7 mouse cellular contexts compared by ENCODE assay signal in the genomic region with DNA sequence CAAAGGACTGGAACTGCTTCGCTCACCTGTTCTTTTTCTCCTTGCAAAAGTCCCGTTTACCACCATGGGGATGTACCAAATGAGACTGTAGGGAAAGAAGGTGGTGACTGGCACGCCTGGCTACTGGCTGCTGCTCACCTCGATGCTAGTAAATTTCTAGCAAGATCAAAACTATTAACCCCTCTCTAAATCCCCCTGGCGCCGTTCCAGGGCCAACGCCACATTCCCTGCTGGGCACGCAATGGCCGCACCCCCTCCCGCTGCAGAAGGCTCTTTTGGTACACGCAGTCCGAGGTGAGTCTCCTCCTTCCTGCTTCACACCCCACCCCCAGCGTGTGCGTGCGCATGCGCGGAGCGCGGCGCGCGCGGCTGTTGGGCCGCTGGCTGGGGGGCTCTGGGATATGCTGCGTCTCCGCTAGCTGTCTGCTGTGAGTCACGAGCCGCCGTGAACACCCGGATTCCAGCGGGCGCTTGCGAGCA. TPM values are rescaled to one million over a fixed set of nuclear protein-coding genes. Genes with fewer than 3 reads are reported as not detected.
DNase-seq lines count a peak whose midpoint lies in the region; ATAC-seq lines count a peak whose summit lies in the region.

No protein-coding gene starts in this region.

- H3K4me1 ChIP-seq in embryonic facial prominence, embryonic 11.5 days (ENCODE audit: control insufficient read depth, insufficient read depth, low read length): no peaks in the 10 kb centered on the region
- 0 out of 2 replicates have a peak, but pooled peaks cover 7% of the 10 kb centered on the region for H3K4me1 ChIP-seq in limb, embryonic 10.5 days
- H3K4me1 ChIP-seq in midbrain, embryonic 12.5 days: peaks cover 8% of the 10 kb centered on the region

- no peaks in the 10 kb centered on the region for H3K27me3 ChIP-seq in embryonic facial prominence, embryonic 11.5 days (ENCODE audit: control insufficient read depth, insufficient read depth, low read length)
- no peaks in the 10 kb centered on the region for H3K27me3 ChIP-seq in limb, embryonic 10.5 days (ENCODE audit: low read depth, poor library complexity, severe bottlenecking)
- H3K27me3 ChIP-seq in midbrain, embryonic 12.5 days: no peaks in the 10 kb centered on the region

- H3K27ac ChIP-seq in embryonic facial prominence, embryonic 11.5 days (replicated peaks; ENCODE audit: low read depth, low read length): peak overlapping the region; percentile 89
- H3K27ac ChIP-seq in limb, embryonic 10.5 days: peak overlapping the region; percentile 94
- peak overlapping the region; percentile 97 for H3K27ac ChIP-seq in midbrain, embryonic 12.5 days (replicated peaks)

- 13% methylated on average over 31 of the region's 33 CpGs for WGBS in embryonic facial prominence, embryonic 11.5 days
- WGBS in limb, embryonic 10.5 days: 14% methylated on average over 21 of the region's 33 CpGs
- 26% methylated on average over 28 of the region's 33 CpGs for WGBS in midbrain, embryonic 12.5 days

- DNase-seq in adrenal gland, postnatal 14 days: peak; percentile 89
- peak; percentile 82 for DNase-seq in embryonic facial prominence, embryonic 11.5 days (ENCODE audit: low spot score)
- peak; percentile 99 for DNase-seq in heart, adult 11 months
- peak; percentile 84 for DNase-seq in kidney, adult 18-20 months
- peak; percentile 84 for DNase-seq in limb, embryonic 10.5 days (ENCODE audit: low spot score)
- DNase-seq in skeletal muscle tissue, adult 2 months (ENCODE audit: low read depth, low spot score): peak; percentile 84

- H3K36me3 ChIP-seq in embryonic facial prominence, embryonic 11.5 days (replicated peaks; ENCODE audit: control insufficient read depth, insufficient read depth, low read depth, low read length): no peaks in the 10 kb centered on the region
- H3K36me3 ChIP-seq in limb, embryonic 10.5 days: peaks cover 28% of the 10 kb centered on the region
- peaks cover 6% of the 10 kb centered on the region for H3K36me3 ChIP-seq in midbrain, embryonic 12.5 days

- peak overlapping the region; percentile 79 for H3K9ac ChIP-seq in embryonic facial prominence, embryonic 11.5 days (replicated peaks; ENCODE audit: low read length)
- peak overlapping the region; percentile 75 for H3K9ac ChIP-seq in midbrain, embryonic 12.5 days (replicated peaks)

- peak overlapping the region; percentile 56 for H3K4me2 ChIP-seq in embryonic facial prominence, embryonic 11.5 days (ENCODE audit: low read depth, low read length)
- H3K4me2 ChIP-seq in midbrain, embryonic 12.5 days (replicated peaks): peak overlapping the region; percentile 62

- ATAC-seq in embryonic facial prominence, embryonic 11.5 days (replicated peaks; ENCODE audit: insufficient number of reproducible peaks, low FRiP score, low TSS enrichment, low read depth): peak; percentile 92
- ATAC-seq in midbrain, embryonic 12.5 days (ENCODE audit: low FRiP score, low read depth): peak; percentile 93

- H3K9me3 ChIP-seq in embryonic facial prominence, embryonic 11.5 days (replicated peaks; ENCODE audit: control insufficient read depth, low read length): no peaks in the 10 kb centered on the region
- H3K9me3 ChIP-seq in limb, embryonic 10.5 days (replicated peaks): no peaks in the 10 kb centered on the region
- no peaks in the 10 kb centered on the region for H3K9me3 ChIP-seq in midbrain, embryonic 12.5 days

- H3K4me3 ChIP-seq in embryonic facial prominence, embryonic 11.5 days (ENCODE audit: low read depth, low read length): peak overlapping the region; percentile 65
- H3K4me3 ChIP-seq in limb, embryonic 10.5 days: peak overlapping the region; percentile 68
- H3K4me3 ChIP-seq in midbrain, embryonic 12.5 days: peak overlapping the region; percentile 68

RNA-seq across cellular contexts. Expression of a gene that starts 0.4 kb away (rescaled TPM):
- total RNA-seq in adrenal gland, postnatal 14 days (2021): 164 and 183 TPM in 2 replicates
- 88.8 and 97.1 TPM in 2 replicates for polyA plus RNA-seq in embryonic facial prominence, embryonic 11.5 days (2014; fragmentation: Nextera tagmentation; extraction: Ambion mirVana)
- 124 and 134 TPM in 2 replicates for polyA plus RNA-seq in limb, embryonic 10.5 days (2016; fragmentation: Nextera tagmentation; extraction: Ambion mirVana)
- polyA plus RNA-seq in midbrain, embryonic 12.5 days (2016; fragmentation: Nextera tagmentation; extraction: Ambion mirVana): 136 and 150 TPM in 2 replicates

RNA-seq across cellular contexts. Expression of a gene that starts 15.6 kb away (rescaled TPM):
- 23.2 and 24.3 TPM in 2 replicates for total RNA-seq in adrenal gland, postnatal 14 days (2021)
- polyA plus RNA-seq in embryonic facial prominence, embryonic 11.5 days (2014; fragmentation: Nextera tagmentation; extraction: Ambion mirVana): 68.2 and 70.8 TPM in 2 replicates
- 39.3 and 49.4 TPM in 2 replicates for polyA plus RNA-seq in limb, embryonic 10.5 days (2016; fragmentation: Nextera tagmentation; extraction: Ambion mirVana)
- 85.7 and 86.4 TPM in 2 replicates for polyA plus RNA-seq in midbrain, embryonic 12.5 days (2016; fragmentation: Nextera tagmentation; extraction: Ambion mirVana)

RNA-seq across cellular contexts. Expression of a gene that starts 30.0 kb away (rescaled TPM):
- total RNA-seq in adrenal gland, postnatal 14 days (2021): 320 and 338 TPM in 2 replicates
- 220 and 234 TPM in 2 replicates for polyA plus RNA-seq in embryonic facial prominence, embryonic 11.5 days (2014; fragmentation: Nextera tagmentation; extraction: Ambion mirVana)
- polyA plus RNA-seq in limb, embryonic 10.5 days (2016; fragmentation: Nextera tagmentation; extraction: Ambion mirVana): 228 and 240 TPM in 2 replicates
- polyA plus RNA-seq in midbrain, embryonic 12.5 days (2016; fragmentation: Nextera tagmentation; extraction: Ambion mirVana): 372 and 374 TPM in 2 replicates

Comparison
In these comparisons a context has a peak if more than half of its experiments do, and no peak if none do; other contexts are left out.
1. Peak in every context shown above with its lines: DNase-seq, ATAC-seq, H3K4me3 ChIP-seq and H3K27ac ChIP-seq.